Mouse (Mus musculus) activated CD4-positive, CD25-positive, alpha-beta regulatory T cell, adult 4 months (primary cell): ENCODE results near the gene Smim4. TPM values are rescaled to one million over a fixed set of nuclear protein-coding genes. Genes with fewer than 3 reads are reported as not detected.

Experiments used
- ATAC-seq: one replicate; pipeline ENCODE4 v1.8.0; 2017
- polyA plus RNA-seq, 2 experiments: library from polyadenylated mRNA; unstranded; fragments of 100-300 nt; shearing (Covaris generic); gene quantifications; one replicate each; pipeline ENCODE4 v1.2.1; 2017

Smim4 gene
- polyA plus RNA-seq, 2 experiments from 2014 or later: 76.4 to 122 TPM

- ATAC-seq: no peak
These were observed 9.6 kb upstream of the Smim4 start for GRCm38 (mm10) chr14:31138219-31138896.

GRCm38 (mm10) chr14:31137791-31138190 lies 9.0 kb upstream of the Smim4 start:
- no peak for ATAC-seq

- no peak for ATAC-seq
These were observed 8.5 kb upstream of the Smim4 start for GRCm38 (mm10) chr14:31137281-31137595.

GRCm38 (mm10) chr14:31136411-31137280 lies 7.9 kb upstream of the Smim4 start:
- ATAC-seq: no peak

GRCm38 (mm10) chr14:31135495-31136410 lies 7.0 kb upstream of the Smim4 start:
- ATAC-seq: no peak

- no peak for ATAC-seq
These were observed 5.6 kb upstream of the Smim4 start for GRCm38 (mm10) chr14:31134015-31135000.

GRCm38 (mm10) chr14:31133023-31133665 lies 4.4 kb upstream of the Smim4 start:
- ATAC-seq: no peak

- no peak for ATAC-seq
These were observed 3.8 kb upstream of the Smim4 start for GRCm38 (mm10) chr14:31132491-31132975.

- no peak for ATAC-seq
These were observed 3.3 kb upstream of the Smim4 start for GRCm38 (mm10) chr14:31132031-31132430.

- no peak for ATAC-seq
These were observed 2.6 kb upstream of the Smim4 start for GRCm38 (mm10) chr14:31131272-31131821.

GRCm38 (mm10) chr14:31130236-31131220 lies 1.8 kb upstream of the Smim4 start, which contains the start of gene Nt5dc2:
TSS of gene Nt5dc2 (plus strand) at chr14:31131053.
- ATAC-seq: no peak

- ATAC-seq: no peak
These were observed 825 bp upstream of the Smim4 start for GRCm38 (mm10) chr14:31129326-31130235.

GRCm38 (mm10) chr14:31128101-31128825 lies 493 bp downstream of the Smim4 start:
- peak; percentile 49 for ATAC-seq

- ATAC-seq: no peak
These were observed 1.9 kb downstream of the Smim4 start for GRCm38 (mm10) chr14:31126826-31127225.

GRCm38 (mm10) chr14:31125106-31126075 lies 3.4 kb downstream of the Smim4 start:
- no peak for ATAC-seq

GRCm38 (mm10) chr14:31115522-31115921 lies 13.2 kb downstream of the Smim4 start:
- no peak for ATAC-seq
